Mouse (Mus musculus) frontal cortex, postnatal 14 days (tissue): ENCODE results near the gene Chrm5.

Experiments used
- DNase-seq, 2 experiments: peaks; one replicate each; pipeline ENCODE4 v3.0.0; 2022; ENCODE audit warnings: low spot score in 2 of 2

The Chrm5 gene

DNA sequence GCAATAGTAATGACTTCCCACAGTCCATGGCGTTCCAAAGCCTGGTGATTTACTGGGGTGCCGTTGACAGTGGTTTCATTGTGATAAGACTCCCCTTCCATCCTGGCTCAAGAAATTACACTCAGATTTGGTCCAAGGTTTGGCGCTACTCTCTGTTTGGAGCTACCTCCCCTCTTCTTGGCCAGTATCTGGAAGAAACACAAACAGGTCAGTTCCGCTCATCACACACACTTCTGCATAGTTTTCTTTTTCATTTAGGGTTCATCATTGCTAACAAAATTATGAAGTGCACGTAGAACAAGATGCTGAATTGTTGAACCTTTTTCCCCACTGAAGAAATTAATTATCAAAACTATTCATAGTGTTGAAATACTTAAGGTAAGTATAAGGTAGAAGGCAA is at the start of gene Chrm5:
TSS of gene Chrm5 (minus strand) at position 101 of the 400 bp plus-strand sequence.
- no peak for DNase-seq

DNA sequence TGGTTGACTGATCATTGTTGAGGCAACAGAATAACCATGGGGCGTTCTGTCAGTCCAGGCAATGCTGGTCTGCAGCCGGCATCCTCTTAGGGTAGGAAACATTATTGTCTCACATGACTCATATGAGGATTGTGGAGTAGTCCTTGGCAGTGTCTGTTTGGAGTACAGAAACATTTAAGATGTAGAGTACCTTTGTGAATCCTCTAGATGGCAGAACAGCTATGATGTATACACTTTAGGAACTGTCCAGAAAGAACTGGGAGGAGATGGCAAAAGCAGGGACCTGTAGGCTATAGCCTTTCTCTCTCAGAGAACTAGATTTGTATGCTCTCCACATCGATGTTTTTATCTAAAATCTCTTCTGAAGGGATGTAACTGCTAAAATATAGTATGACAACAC is 46.4 kb upstream of the Chrm5 start:
- no peak for DNase-seq

- DNase-seq: no peak
Measured at GRCm38 (mm10) chr2:112520526-112521482, 40.2 kb upstream of the Chrm5 start.

- no peak for DNase-seq
Measured at GRCm38 (mm10) chr2:112518541-112518940, 38.0 kb upstream of the Chrm5 start.

- DNase-seq: no peak
Measured at GRCm38 (mm10) chr2:112517218-112517617, 36.6 kb upstream of the Chrm5 start.

GRCm38 (mm10) chr2:112516728-112517127 is 36.2 kb upstream of the Chrm5 start:
- DNase-seq: no peak

DNA sequence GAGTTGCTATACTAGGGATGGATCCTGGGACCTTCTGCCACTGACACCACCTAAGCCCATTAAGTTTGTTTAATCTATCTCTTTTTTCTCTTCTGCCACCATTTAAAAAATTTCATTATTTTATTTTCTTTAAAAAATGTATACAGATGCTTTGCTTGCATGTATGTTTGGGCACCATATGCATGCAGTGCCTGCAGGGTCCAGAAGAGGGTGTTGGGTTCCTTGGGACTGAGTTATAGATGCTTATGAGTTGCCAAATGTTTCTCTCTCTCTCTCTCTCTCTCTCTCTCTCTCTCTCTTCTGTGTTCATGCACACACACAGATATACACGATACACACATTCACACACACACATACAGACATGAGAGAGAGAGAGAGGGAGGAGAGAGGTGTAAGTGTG is 32.5 kb upstream of the Chrm5 start:
- no peak for DNase-seq

DNA sequence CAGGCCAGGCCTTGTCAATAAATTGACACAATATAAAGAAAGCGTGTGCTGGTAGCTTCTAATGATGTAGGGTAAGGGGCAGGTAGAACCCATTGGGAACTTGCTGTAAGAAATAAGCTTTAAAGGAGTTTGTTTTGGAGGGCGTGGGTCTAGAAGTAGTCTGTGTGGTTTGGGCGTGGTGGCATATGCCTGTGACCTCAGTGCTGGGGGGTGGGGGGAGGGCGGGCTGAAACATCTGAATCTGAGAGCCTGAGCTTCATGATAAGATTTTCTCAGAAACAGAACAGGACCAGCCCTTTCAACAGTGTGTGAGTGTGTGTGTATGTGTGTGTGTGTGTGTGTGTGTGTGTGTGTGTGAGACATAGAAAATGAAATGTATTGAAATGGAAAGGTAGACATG is 29.6 kb upstream of the Chrm5 start:
- DNase-seq: no peak

GRCm38 (mm10) chr2:112507444-112507843 is 26.9 kb upstream of the Chrm5 start:
- no peak for DNase-seq

DNA sequence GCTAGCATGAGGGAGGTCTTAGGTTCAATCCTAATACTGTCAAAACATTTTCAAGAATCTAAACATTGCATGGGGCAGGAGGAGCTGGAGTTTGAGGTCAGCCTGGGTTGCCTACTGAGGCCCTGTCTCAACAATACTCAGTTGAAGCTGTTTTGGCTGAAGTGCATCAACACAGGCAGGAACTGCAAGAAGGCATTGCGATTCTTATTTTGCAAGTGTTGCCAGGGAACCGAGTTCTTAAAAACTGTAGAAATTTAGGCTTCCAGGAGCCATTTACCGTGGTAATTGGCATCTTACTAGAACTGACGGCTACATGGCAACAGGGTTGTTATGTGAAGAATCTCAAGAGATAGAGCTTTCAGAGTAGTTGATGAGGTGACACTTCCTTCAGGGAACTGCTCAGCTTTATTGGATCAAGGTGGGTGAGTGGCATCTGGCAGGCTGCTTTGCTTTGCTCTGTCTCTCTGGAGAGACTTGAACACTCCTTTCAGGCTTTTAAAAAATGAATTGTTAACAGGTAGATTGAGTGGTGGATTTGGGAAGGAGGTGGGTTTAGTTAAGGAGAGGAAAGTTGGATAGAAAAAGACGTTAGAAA is 26.4 kb upstream of the Chrm5 start:
- no peak for DNase-seq

- no peak for DNase-seq
Measured at GRCm38 (mm10) chr2:112503978-112504377, 23.4 kb upstream of the Chrm5 start.

- DNase-seq: peak; percentile 61 to 74
Measured at GRCm38 (mm10) chr2:112501209-112501608, 20.6 kb upstream of the Chrm5 start.

GRCm38 (mm10) chr2:112497851-112498250 is 17.3 kb upstream of the Chrm5 start:
- DNase-seq: no peak

GRCm38 (mm10) chr2:112493539-112494260 is 13.1 kb upstream of the Chrm5 start:
- no peak for DNase-seq

- peak; percentile 41 to 71 for DNase-seq
Measured at GRCm38 (mm10) chr2:112492856-112493538, 12.4 kb upstream of the Chrm5 start, which contains the start of gene Aven. Aven (plus strand) TSS chr2:112492964.

DNA sequence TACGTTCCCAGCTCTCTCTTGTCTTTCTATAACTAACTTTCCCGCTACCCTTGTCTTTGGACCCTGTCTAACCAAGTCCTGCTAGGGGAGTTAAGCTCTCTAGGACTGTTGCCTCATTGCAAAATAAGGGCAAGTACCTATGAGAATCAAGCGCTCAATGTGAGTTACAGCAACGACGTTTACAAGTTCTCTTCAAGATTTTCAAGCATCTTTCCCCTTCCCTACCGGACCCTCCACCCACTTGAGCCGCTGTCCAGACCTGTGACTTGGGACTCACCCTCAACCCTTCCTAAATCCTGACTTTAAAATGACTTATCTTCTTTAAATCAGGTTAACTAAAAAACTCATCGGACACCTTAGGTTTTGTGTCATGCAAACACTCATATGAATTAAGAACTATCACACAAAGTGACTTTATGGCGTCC is 11.9 kb upstream of the Chrm5 start:
- no peak for DNase-seq

DNA sequence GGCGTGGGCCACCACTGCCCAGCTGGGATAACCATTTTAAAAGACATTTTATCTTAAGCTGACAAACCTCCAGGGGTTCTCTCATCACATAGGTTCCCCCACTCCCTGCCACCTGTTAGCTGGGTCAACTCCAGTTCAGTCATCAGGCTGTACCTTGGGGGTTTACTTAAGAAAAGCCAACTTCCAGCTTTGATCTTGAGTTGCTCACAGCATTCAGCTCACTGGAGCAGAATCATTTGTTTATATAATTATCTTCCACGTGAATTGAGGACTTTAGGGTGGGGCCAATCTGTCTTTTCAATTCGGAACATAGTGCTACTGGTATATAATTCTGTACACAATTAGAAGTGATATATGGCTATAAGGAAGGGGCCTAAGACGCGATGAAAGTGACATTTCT is 11.1 kb upstream of the Chrm5 start:
- no peak for DNase-seq

- DNase-seq: no peak
Measured at GRCm38 (mm10) chr2:112490483-112491196, 10.1 kb upstream of the Chrm5 start.

DNA sequence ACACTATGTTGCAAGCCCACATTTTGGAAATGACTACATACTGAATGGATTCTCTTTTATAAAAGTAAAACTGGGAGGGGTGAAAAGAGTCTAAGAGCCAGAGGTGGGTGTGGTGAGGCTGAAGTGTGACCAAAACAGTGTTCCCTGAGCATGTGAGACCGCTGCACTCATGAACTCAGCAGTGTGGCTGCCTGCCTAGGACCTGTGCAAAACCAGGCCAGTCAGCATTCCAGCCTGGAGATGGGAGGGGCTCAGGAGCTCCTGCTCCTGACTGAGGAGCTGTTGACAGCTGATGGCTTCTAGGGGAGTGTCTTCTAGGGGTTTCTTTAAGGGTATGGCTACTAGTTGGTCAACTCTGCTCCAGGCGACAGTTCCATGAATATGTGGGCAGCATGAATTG is 4.3 kb upstream of the Chrm5 start:
- DNase-seq: no peak

DNA sequence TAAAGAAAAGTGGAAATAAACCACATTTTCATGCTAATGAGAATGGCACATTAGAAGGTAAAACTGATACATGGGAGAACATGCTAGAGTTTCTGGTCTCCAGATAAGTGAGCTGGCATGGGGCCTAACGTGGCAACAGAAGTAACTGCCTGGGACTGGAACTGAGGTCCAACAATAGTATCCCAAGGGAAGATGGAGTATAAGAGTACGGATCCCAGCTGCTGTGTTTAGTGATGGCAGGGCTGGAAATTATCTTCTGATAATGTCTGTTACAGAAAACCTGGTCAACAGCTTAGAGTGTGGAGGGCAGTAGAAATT is 2.7 kb upstream of the Chrm5 start:
- no peak for DNase-seq
